Mouse (Mus musculus): ENCODE results near the gene Tram2. TPM values are rescaled to one million over a fixed set of nuclear protein-coding genes. Genes with fewer than 3 reads are reported as not detected.
A peak's percentile ranks its signal among the peaks of the same experiment; 100 is the strongest.

The Tram2 gene
- total RNA-seq, 1 experiment from 2014 or later = 2.1 TPM

DNA sequence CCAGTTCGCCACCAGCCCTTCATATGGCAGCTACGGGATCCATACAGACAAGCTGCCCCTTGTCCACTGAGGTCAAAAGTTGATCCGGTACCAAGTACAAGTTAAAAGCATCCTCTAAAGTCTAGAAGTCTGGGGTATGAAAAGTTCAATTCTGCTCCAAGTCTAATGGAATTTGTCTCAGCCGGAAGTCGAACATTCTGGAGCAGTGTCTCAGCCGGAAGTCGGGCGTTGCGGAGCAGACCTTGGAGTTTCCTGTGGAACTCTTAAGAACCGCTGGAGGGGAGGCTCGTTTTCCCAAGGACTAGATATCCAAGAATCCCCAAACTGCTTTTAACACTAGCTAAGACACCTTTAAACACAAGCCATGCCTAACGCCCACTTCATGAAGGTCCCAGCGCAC, 8.4 kb downstream of the Tram2 start:
- no peak for ATAC-seq (replicated peaks; ENCODE audit: insufficient number of reproducible peaks, low FRiP score, low TSS enrichment, poor library complexity, severe bottlenecking)

DNA sequence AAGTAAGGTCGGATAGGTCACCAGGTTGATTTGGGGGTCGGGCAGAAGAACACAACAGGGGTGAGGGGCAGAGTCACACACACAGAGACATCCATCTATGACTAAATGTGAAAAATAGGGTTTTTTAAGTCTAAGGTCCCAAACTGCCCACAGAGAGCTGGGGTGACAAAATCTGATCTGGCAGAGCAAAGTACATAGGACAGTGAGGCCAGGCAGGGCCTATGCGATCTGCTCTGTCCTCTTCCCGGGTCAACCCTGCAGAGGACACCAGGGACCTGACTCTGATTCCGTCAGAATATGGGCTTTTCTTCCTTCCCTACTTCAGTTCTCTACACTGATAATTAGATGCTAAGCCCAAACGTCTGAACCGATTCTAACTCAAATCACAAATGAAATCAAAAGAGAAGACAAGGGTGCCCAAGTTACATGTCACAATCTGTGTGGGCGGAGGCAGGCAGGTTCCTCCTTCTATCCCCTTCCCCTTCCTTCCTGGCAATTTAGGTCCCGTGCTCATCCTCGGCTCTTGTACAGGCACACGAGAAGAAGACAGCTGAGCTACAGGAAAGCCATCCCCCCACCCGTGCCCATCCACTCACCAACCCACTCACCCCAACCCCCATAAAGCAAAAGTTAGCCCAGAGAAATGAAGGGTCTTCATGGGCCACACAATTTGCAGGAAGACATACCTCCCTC, 9.1 kb downstream of the Tram2 start:
- peak; percentile 48 for ATAC-seq (replicated peaks; ENCODE audit: insufficient number of reproducible peaks, low FRiP score, low TSS enrichment, poor library complexity, severe bottlenecking)

DNA sequence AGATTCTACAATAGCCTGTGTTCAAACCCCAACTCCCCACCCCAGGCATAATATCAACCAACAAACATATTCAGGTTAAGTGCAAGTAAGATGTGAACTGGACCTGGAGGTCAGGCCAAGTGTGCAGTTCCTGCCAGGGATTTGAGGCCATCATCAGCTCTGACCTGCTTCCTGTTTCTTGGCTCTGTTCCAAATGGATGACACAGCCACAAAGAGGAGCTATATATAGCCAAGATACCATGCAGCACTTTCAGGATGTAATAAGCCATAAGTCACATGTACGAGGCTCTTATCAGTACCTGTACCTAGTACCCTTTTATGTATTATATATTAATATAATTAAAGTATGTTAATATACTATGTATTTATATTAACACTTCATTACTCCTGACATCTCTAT, 10.5 kb downstream of the Tram2 start:
- ATAC-seq (replicated peaks; ENCODE audit: insufficient number of reproducible peaks, low FRiP score, low TSS enrichment, poor library complexity, severe bottlenecking) = no peak

DNA sequence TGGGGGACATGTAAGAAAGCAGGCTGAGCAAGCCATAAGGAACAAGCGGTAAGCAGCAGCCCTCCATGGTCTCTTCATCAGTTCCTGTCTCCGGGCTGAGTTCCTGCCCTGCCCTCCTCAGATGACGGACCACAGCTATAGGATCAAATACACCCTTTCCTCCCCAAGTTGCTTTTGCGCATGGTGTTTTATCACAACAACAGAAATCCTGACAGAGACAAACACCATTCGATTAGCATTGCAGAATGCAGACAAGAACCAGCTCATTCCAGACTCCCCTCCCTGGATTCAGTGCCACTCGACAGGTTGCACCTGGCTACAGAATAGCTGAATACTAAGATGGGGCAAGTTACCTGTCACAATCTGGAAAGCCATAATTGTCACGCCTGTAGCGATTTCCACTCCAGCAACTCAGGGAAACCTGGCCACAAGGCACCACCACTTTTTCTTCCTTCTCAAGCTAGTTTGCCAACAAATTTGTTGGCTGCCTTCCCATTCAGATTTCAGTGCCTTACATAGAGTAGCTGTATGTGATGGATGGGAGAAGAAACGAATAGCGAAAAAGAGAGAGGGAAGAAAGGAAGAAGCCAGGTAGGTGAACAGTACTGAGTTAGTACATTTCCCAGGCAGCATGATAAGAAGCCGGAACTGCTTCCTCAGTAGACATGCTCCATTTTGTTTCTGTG, 11.3 kb downstream of the Tram2 start:
- ATAC-seq (replicated peaks; ENCODE audit: insufficient number of reproducible peaks, low FRiP score, low TSS enrichment, poor library complexity, severe bottlenecking) = no peak

DNA sequence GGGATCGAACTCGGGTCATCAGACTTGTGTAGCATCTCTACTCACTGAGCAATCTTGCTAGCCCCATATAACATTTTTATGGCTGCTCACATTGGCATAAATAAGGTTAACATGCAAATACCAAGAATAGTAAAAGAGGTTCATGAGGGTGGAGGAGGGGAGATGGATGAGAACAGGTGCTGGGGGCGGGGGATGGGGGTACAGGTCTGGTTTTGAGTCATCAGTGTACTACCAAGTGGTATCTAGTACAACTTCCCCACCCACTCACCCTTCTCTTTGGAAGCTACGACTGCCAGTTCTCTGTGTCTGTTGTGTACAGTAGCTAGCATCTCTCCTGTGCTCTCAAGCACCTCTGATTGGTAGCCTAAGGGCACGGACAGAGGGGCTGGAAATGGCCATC, 14.9 kb downstream of the Tram2 start:
- ATAC-seq (replicated peaks; ENCODE audit: insufficient number of reproducible peaks, low FRiP score, low TSS enrichment, poor library complexity, severe bottlenecking) = no peak

DNA sequence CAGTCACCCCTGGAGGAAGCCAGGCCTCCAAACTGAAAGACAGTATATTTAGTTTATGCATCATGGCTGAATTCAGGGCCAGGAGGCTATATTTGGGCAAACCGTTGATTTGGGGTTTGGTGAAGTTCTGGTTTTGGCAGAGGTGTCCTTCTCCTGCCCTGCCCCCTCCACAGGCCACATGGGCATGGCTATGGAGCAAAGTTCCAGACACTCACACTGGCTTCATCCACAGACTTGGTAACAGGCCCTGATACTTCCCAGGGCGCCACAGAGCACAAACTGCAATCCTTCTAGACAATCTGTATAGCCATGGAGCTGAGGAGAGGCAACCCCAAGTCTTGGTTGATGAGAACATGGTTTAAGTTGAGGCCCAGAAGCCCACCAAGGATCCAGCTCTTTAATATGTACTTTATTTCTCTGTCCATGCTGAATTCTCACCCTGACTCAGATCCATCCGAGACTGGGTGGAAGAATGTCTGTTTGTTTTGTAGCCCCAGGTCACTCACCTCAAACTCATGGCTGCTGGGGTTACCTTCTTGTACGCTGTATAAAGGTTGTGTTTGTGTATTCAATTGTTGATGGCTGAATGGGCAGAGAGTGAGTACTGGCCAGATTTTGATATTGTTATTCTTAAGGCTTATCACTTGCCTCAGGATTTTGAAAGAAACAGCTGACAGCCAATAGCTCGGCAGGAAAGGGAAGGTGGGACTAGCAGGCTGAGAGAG, 19.5 kb downstream of the Tram2 start:
- no peak for ATAC-seq (replicated peaks; ENCODE audit: insufficient number of reproducible peaks, low FRiP score, low TSS enrichment, poor library complexity, severe bottlenecking)

DNA sequence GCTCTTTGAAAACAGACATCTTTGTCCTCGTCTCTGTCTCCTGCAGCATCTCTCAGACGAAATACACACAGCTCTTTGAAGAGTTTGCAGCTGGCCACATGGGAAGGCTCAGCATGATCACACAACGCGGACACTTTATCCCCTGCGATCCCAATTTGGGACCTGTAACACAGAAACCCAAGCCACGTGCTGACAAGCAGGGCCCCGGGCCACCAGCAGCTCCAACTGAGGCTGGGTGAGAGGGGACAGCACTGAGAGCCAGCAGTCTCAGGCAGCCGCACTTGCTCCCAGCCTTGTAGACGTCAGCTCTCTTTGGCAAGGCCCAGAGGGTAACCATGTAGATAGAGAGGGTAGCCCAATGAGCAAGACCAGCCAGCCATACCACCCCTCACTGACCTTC, 26.0 kb downstream of the Tram2 start:
- no peak for ATAC-seq (replicated peaks; ENCODE audit: insufficient number of reproducible peaks, low FRiP score, low TSS enrichment, poor library complexity, severe bottlenecking)

DNA sequence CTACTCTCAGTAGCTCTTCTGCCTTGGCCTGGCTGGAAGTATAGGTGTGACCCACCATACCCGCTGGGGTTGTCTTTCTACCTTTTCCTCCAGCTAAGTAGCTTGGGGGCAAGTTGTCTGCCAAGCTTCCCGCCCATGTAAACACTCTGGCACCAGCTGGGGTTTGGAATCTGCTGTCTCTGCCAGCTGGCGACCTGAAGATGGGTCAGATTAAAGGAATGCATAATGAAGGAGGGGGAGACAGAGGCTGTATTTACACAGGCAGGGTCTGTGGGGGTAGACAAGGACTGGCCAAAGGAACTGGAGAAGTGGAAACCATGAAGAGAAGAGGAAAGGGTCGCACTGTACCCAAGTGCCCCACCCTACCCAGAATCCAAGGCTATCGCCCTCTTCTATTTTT, 26.4 kb downstream of the Tram2 start:
- ATAC-seq (replicated peaks; ENCODE audit: insufficient number of reproducible peaks, low FRiP score, low TSS enrichment, poor library complexity, severe bottlenecking) = no peak

DNA sequence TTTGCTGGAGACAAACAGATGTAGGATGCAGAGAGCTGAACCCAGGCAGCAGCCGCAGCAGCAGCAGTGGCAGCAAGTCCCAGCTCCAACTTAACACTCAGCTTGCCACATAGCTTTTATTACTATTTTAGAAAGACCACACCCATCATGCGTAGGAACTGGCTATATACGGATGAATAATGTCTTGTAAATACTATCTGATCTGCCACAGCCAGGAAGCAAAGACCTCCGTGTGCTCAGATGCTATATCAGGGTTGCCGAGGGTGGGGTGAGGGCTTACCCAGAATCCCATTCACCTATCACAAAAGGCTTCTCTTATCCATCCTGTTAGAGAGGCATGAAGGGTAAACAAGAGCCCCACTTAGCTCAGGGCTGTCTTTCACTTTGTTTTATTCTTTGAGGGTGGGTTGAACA, 26.9 kb downstream of the Tram2 start:
- ATAC-seq (replicated peaks; ENCODE audit: insufficient number of reproducible peaks, low FRiP score, low TSS enrichment, poor library complexity, severe bottlenecking) = no peak

DNA sequence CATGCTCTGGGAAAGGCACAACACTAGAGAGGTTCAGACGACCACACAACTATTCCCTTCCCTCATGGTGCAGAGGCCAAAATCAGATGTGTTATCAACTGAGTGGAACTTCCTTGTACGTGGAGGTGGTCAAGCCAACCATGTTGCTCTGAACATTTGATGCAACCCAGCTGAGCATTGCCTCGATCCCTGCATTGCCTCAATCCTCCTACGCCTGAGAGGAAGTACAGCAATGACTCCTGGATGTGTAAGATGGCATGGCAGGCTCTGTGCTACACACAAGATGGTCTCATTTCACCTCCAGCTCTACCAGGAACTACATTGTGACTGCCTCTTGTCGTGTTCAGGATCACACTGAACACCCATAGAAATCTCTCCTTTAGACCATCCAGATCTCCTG, 30.0 kb downstream of the Tram2 start:
- no peak for ATAC-seq (replicated peaks; ENCODE audit: insufficient number of reproducible peaks, low FRiP score, low TSS enrichment, poor library complexity, severe bottlenecking)

DNA sequence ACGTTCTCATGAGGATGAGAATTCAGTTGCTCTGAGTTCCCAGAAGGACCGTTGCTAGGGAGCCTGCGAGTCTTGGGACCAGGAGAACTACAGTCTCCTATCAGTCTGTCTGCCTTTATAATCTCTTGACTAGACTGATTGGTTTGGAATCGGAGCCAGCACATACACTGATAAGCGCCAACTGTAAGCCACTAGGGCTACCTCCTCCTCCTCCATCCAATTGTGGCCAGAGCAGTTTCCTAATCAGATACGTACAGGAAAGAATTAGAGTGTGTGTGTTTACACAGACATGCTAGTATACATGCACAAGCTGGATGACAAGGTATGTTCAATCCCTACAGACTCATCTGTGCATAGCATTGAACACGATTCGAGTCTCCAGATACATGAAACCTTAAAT, 30.6 kb downstream of the Tram2 start:
- ATAC-seq (replicated peaks; ENCODE audit: insufficient number of reproducible peaks, low FRiP score, low TSS enrichment, poor library complexity, severe bottlenecking) = no peak

DNA sequence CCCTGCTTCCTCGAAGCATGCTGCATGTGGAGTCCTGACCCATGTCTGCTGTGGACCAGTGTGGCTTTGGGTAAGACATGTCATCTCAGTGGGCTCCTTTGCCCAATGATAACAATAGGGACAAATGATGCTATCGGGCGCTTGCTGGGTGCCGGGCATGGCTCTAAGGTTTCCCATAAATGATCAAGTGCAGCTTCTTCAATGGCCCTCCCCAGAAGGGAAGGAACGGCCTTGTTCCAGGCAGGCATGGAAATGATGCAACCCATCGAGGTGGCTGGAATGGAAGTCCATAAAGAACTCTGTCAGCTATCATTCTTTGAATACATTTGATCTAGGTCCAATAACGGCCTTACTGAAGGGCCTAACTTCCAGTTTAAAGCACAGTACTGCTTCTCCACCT, 36.6 kb downstream of the Tram2 start:
- ATAC-seq (replicated peaks; ENCODE audit: insufficient number of reproducible peaks, low FRiP score, low TSS enrichment, poor library complexity, severe bottlenecking) = no peak

DNA sequence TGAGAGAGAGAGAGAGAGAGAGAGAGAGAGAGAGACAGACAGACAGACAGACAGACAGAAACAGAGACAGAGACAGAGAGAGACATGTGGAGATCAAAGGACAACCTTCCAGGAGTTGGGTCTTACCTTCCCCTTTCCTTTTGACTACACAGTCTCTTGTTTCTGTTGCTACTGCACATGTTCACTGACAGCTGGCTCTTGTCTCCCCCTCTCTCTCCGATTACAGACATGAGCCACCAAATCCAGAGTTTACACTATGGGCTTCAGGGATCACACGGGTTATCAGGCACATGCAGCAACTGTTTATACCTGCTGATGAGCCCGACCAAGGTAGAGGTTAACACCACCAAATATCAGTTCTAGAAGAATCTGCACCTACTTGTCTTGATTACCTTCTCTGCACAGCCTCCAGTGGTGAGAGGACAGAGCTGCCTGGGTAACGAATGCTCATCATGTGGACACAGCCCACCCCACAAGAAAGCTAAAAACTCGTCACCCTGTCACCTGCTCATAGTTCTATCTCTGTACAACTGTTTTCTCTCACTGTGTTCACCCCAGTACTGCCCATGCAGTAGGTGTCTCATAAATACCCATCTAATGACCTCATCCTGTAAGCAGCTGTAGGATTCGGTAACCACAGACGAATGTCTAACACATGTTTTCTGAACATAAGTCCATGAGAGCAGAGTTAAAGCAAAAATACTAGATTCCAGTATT, 38.3 kb downstream of the Tram2 start:
- ATAC-seq (replicated peaks; ENCODE audit: insufficient number of reproducible peaks, low FRiP score, low TSS enrichment, poor library complexity, severe bottlenecking) = no peak

DNA sequence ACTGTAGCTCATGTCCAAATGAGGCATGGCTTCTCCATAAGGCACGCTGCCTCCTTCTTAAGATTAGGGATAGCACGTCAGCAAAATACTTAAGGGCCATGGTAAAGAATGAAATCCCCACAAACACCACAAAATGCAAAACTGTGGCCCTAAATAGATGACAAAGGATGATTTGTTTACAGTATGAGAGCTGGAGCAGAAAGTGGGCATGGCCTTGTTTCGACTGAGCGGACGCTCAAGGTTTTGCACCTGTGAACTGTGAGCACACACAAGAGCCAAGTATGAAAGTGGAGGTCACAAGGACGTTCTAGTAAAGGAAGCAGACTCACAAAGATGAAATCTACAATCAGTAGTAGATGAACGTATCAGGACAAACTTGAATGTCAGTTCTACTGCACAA, 38.9 kb downstream of the Tram2 start:
- no peak for ATAC-seq (replicated peaks; ENCODE audit: insufficient number of reproducible peaks, low FRiP score, low TSS enrichment, poor library complexity, severe bottlenecking)

DNA sequence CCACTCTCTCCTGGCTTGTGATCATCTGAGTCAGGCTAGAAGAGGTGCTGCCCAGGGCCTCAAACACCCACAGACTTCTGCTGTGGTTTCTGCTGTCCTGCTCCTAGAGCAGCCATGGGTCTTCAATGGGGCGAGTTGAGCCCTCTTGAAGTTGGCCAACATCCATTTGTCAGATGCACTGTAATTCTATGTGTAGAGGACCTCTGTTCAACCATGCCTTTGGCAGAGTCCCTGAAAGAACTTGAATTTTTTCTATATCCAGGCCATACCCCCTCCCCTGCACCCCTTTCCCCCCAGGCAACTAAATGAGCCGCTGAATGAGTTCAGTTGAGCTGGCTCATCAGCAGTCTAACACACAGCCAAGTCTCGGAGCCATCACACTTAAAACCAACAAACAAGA, 39.5 kb downstream of the Tram2 start:
- no peak for ATAC-seq (replicated peaks; ENCODE audit: insufficient number of reproducible peaks, low FRiP score, low TSS enrichment, poor library complexity, severe bottlenecking)

DNA sequence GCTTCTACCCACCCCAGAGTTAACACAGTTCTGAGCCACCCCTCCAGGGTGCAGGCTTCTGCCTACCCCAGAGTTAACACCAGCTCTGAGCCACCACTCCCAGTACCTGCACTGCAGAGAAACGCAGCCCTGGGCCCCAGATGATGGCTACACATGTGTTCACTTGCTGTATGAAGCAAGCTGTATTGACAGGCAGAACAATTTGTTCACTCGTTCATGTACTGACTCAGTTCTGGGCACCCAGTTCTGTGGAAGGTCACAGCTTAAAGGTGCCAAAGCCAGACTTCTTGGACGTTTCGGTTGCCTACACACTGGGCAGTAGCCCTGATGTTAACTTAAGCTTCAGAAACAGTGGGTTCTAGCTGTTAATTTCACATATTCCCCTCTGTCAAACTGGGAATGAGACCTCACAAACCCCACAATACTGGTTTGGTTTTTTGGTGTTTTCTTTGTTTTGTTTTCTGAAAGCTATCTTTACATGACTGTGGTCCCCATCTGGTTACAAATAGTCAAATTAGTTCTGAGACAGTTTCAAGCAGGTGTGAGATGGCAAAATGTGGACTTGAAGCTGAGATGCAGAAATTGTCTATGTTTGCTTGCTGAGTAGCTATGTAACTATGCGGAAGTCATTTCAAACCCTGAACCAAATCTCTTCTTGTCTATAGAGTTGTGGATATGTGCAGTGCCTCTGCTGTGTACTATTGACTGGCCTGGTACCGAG, 41.0 kb downstream of the Tram2 start:
- ATAC-seq (replicated peaks; ENCODE audit: insufficient number of reproducible peaks, low FRiP score, low TSS enrichment, poor library complexity, severe bottlenecking) = no peak

DNA sequence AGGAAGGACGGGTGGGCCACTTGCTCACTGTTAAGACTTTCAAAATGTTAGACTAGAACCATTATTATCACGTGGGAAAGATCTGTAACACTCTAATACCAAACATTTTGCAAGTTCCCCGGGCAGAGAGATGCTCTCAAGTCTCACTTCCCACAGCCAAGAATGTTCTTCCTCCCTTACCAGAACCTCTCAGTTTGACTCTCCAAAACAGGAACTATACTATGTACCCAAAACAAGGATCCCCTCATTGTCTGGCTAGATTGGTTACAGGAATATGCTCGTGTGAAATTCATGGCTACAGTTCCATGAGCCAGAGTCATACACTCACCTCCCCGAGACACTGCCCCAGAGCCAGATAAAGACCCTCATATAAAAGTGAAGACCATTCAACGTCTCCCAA, 43.2 kb downstream of the Tram2 start:
- peak; percentile 42; the same call in 1 of the 2 replicates for ATAC-seq (replicated peaks; ENCODE audit: insufficient number of reproducible peaks, low FRiP score, low TSS enrichment, poor library complexity, severe bottlenecking)

DNA sequence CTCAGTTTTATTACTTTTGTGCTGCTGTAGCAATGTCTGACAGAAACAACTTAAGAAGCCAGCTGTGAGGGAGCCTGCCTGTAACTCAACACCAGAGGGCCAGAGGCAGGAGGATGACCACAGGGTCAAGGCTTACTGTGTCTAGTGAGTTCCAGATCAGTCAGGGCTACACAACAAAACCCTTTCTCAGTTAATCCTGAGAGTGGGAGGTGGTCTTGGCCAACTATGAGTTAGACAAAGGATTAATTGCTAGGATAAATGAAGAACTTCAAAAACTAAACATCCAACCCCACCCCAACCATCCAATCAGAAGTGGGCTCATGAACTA, 45.3 kb downstream of the Tram2 start:
- no peak for ATAC-seq (replicated peaks; ENCODE audit: insufficient number of reproducible peaks, low FRiP score, low TSS enrichment, poor library complexity, severe bottlenecking)

All from monocyte, adult 5-6 weeks (primary cell).